Mouse (Mus musculus) MEL (cell line): ENCODE measurements around the gene Ndufa13. TPM values are rescaled to one million over a fixed set of nuclear protein-coding genes. Genes with fewer than 3 reads are reported as not detected.

Experiments used
- DNase-seq: peaks from one replicate; pipeline ENCODE4 v3.0.0; 2011; ENCODE audit warnings: low read depth, low spot score
- H3K27ac ChIP-seq: 2 replicates; pipeline ENCODE4 v1.5.1; 2012; ENCODE audit warnings: low read depth, mild to moderate bottlenecking, control low read depth, low read length, moderate library complexity; ENCODE audit not compliant: control insufficient read depth
- H3K27me3 ChIP-seq, 2 experiments: fragments of 150-350 bp in 1 of 2; sonication (generic) in 1 of 2; 2 replicates each; pipeline ENCODE4 v1.6.1; 2012; ENCODE audit warnings: low read length in 2 of 2, mild to moderate bottlenecking in 2 of 2, improper control_type of control experiment in 1 of 2, moderate library complexity in 1 of 2; ENCODE audit not compliant: insufficient read depth in 2 of 2, control insufficient read depth in 1 of 2
- H3K36me3 ChIP-seq, 2 experiments: 2 replicates each; pipeline ENCODE4 v1.6.1; 2012 to 2014; ENCODE audit warnings: low read length in 2 of 2, improper control_type of control experiment in 1 of 2, inconsistent platforms in 1 of 2, mild to moderate bottlenecking in 1 of 2; ENCODE audit not compliant: insufficient read depth in 2 of 2, control insufficient read depth in 1 of 2
- H3K4me1 ChIP-seq, 2 experiments: fragments of 150-350 bp in 1 of 2; sonication (generic) in 1 of 2; 2 replicates each; pipeline ENCODE4 v1.6.1; 2012; ENCODE audit warnings: low read length in 2 of 2, improper control_type of control experiment in 1 of 2, mild to moderate bottlenecking in 1 of 2; ENCODE audit not compliant: insufficient read depth in 2 of 2, control insufficient read depth in 1 of 2
- H3K4me3 ChIP-seq, 2 experiments: fragments of 150-350 bp in 1 of 2; sonication (generic) in 1 of 2; 2 replicates each; pipeline ENCODE4 v1.5.1; 2012; ENCODE audit warnings: low read depth in 2 of 2, low read length in 2 of 2, mild to moderate bottlenecking in 2 of 2, moderate library complexity in 2 of 2, control low read depth in 1 of 2, improper control_type of control experiment in 1 of 2; ENCODE audit not compliant: control insufficient read depth in 1 of 2, insufficient read depth in 1 of 2
- H3K79me2 ChIP-seq: 2 replicates; pipeline ENCODE4 v1.6.1; 2012; ENCODE audit warnings: mild to moderate bottlenecking, low read length, moderate library complexity; ENCODE audit not compliant: control insufficient read depth, poor library complexity, insufficient read depth
- H3K9ac ChIP-seq: 2 replicates; pipeline ENCODE4 v1.6.1; 2012; ENCODE audit warnings: low read depth, mild to moderate bottlenecking, control low read depth, low read length, moderate library complexity; ENCODE audit not compliant: control insufficient read depth, poor library complexity, severe bottlenecking
- H3K9me3 ChIP-seq: fragments of 150-350 bp; sonication (generic); replicated peaks from 2 replicates; pipeline ENCODE4 v1.6.1; 2012; ENCODE audit warnings: mild to moderate bottlenecking, low read length, improper control_type of control experiment, moderate library complexity; ENCODE audit not compliant: insufficient read depth
- CHD1 ChIP-seq: IDR thresholded peaks from 2 replicates; pipeline ENCODE4 v1.6.1; 2012; ENCODE audit warnings: low read depth, mild to moderate bottlenecking, inconsistent platforms, low read length, improper control_type of control experiment
- CHD2 ChIP-seq: IDR thresholded peaks from 2 replicates; pipeline ENCODE4 v1.6.1; 2011; ENCODE audit warnings: low read length, improper control_type of control experiment
- E2F4 ChIP-seq: IDR thresholded peaks from 2 replicates; pipeline ENCODE4 v1.6.1; 2011; ENCODE audit warnings: low read depth, low read length, improper control_type of control experiment, borderline replicate concordance
- GABPA ChIP-seq: IDR thresholded peaks from 2 replicates; pipeline ENCODE4 v1.6.1; 2012; ENCODE audit warnings: low read depth, mild to moderate bottlenecking, inconsistent platforms, low read length, improper control_type of control experiment, moderate library complexity
- GATA1 ChIP-seq: IDR thresholded peaks from 2 replicates; pipeline ENCODE4 v1.6.1; 2011; ENCODE audit warnings: low read depth, low read length, improper control_type of control experiment
- HCFC1 ChIP-seq: IDR thresholded peaks from 2 replicates; pipeline ENCODE4 v1.6.1; 2012; ENCODE audit warnings: low read depth, mild to moderate bottlenecking, inconsistent platforms, low read length, improper control_type of control experiment, moderate library complexity
- JUND ChIP-seq: IDR thresholded peaks from 2 replicates; pipeline ENCODE4 v1.6.1; 2011; ENCODE audit warnings: low read depth, mild to moderate bottlenecking, improper control_type of control experiment, low read length
- MEF2A ChIP-seq: IDR thresholded peaks from 2 replicates; pipeline ENCODE4 v1.6.1; 2014; ENCODE audit warnings: low read depth, mild to moderate bottlenecking, inconsistent platforms, low read length, improper control_type of control experiment; ENCODE audit not compliant: poor library complexity, insufficient replicate concordance, severe bottlenecking; ENCODE audit errors: extremely low read depth
- POLR2AphosphoS5 ChIP-seq: IDR thresholded peaks from 2 replicates; pipeline ENCODE4 v1.6.1; 2012; ENCODE audit warnings: low read depth, borderline replicate concordance, mild to moderate bottlenecking, inconsistent platforms, low read length, moderate library complexity, mixed read lengths
- RCOR1 ChIP-seq: IDR thresholded peaks from 2 replicates; pipeline ENCODE4 v1.6.1; 2012; ENCODE audit warnings: low read depth, mild to moderate bottlenecking, inconsistent platforms, low read length, improper control_type of control experiment
- SMC3 ChIP-seq: IDR thresholded peaks from 2 replicates; pipeline ENCODE4 v1.6.1; 2011; ENCODE audit warnings: low read depth, low read length, improper control_type of control experiment
- TBP ChIP-seq: IDR thresholded peaks from 2 replicates; pipeline ENCODE4 v1.8.0; 2011; ENCODE audit warnings: low read depth, low read length, improper control_type of control experiment
- UBTF ChIP-seq: IDR thresholded peaks from 2 replicates; pipeline ENCODE4 v1.6.1; 2012; ENCODE audit warnings: low read depth, mild to moderate bottlenecking, inconsistent platforms, low read length, improper control_type of control experiment, moderate library complexity, borderline replicate concordance; ENCODE audit not compliant: insufficient read depth
- ZKSCAN1 ChIP-seq: IDR thresholded peaks from 2 replicates; pipeline ENCODE4 v1.6.1; 2012; ENCODE audit warnings: low read depth, mild to moderate bottlenecking, inconsistent platforms, low read length, improper control_type of control experiment, moderate library complexity
- ZMIZ1 ChIP-seq: IDR thresholded peaks from 2 replicates; pipeline ENCODE4 v1.6.1; 2012; ENCODE audit warnings: low read depth, mild to moderate bottlenecking, inconsistent platforms, low read length, improper control_type of control experiment, moderate library complexity
- ZNF384 ChIP-seq: IDR thresholded peaks from 2 replicates; pipeline ENCODE4 v1.6.1; 2012; ENCODE audit warnings: low read depth, mild to moderate bottlenecking, inconsistent platforms, low read length, improper control_type of control experiment
- polyA plus RNA-seq, 2 experiments: library from polyadenylated mRNA; stranded (reverse) in 1 of 2; unstranded in 1 of 2; fragments of >175 nt in 1 of 2; fragments of >200 nt in 1 of 2; gene quantifications; 2 replicates each; pipeline versions ENCODE4 v1.2.1 to v1.2.4; 2012; ENCODE audit warnings: low replicate concordance in 2 of 2, low read depth in 1 of 2; ENCODE audit not compliant: insufficient read length in 2 of 2, insufficient read depth in 1 of 2, missing spikeins in 1 of 2
- total RNA-seq: library from RNA; depleted of rRNA; stranded (reverse); fragments of 300-350 nt; gene quantifications from 2 replicates; pipeline ENCODE4 v1.2.3, GENCODE M21; 2012

Gene Ndufa13
- total and polyA plus RNA-seq, 3 experiments, result 97.7 to 114 TPM; not detected in 1

GRCm38 (mm10) chr8:69926901-69927300 is 24.5 kb upstream of the Ndufa13 start:
- DNase-seq, result no peak
- TF ChIP-seq CHD1 (no peak), RCOR1 (no peak), CHD2 (no peak), ZMIZ1 (no peak), TBP (no peak)
- Histone ChIP-seq H3K4me3 (no peak overlapping the region), H3K79me2 (peaks cover 3% of the 10 kb centered on the region), H3K36me3 (peaks cover 0 to 9% of the 10 kb centered on the region in 2 experiments; a peak in 1 of 4 replicates), H3K27me3 (no peaks in the 10 kb centered on the region), H3K9me3 (no peaks in the 10 kb centered on the region), H3K4me1 (no peaks in the 10 kb centered on the region; a peak in 1 of 4 replicates), H3K27ac (no peak overlapping the region), H3K9ac (no peak overlapping the region)

- H3K27ac ChIP-seq, result no peak overlapping the region
- no peaks in the 10 kb centered on the region for H3K9me3 ChIP-seq
- H3K4me1 ChIP-seq, result peaks cover 9 to 25% of the 10 kb centered on the region in 2 experiments
- DNase-seq, result no peak
- H3K27me3 ChIP-seq, result no peaks in the 10 kb centered on the region
- H3K79me2 ChIP-seq, result peaks cover 8% of the 10 kb centered on the region
- TF ChIP-seq JUND (no peak), ZKSCAN1 (no peak), SMC3 (no peak), HCFC1 (no peak), GABPA (no peak), TBP (no peak), ZNF384 (no peak), POLR2AphosphoS5 (no peak), MEF2A (no peak), GATA1 (no peak), CHD2 (no peak), E2F4 (no peak), UBTF (no peak)
- H3K36me3 ChIP-seq, result peaks cover 5 to 18% of the 10 kb centered on the region in 2 experiments; a peak in 3 of 4 replicates
- H3K4me3 ChIP-seq, result no peak overlapping the region
- no peak overlapping the region for H3K9ac ChIP-seq
Observed at GRCm38 (mm10) chr8:69923986-69924385, 21.6 kb upstream of the Ndufa13 start.
